Mouse (Mus musculus) embryonic facial prominence, embryonic 14.5 days (tissue): ENCODE measurements around the gene Kcnq4. TPM values are rescaled to one million over a fixed set of nuclear protein-coding genes. Genes with fewer than 3 reads are reported as not detected.

Source experiments
- ATAC-seq: fragments of 200-750 bp; cut with Nextera tagmentation; 2 replicates; pipeline ENCODE4 v1.8.0; 2017; ENCODE audit warnings: low read depth, moderate number of reproducible peaks, moderate TSS enrichment
- DNase-seq: peaks from one replicate; pipeline ENCODE4 v3.0.0-alpha.2; 2015; ENCODE audit warnings: low spot score
- H3K27ac ChIP-seq: fragments of 300-500 bp; sonication (generic); replicated peaks from 2 replicates; pipeline ENCODE4 v1.5.1; 2014; ENCODE audit warnings: low read depth, mild to moderate bottlenecking, low read length, moderate library complexity
- H3K27me3 ChIP-seq: fragments of 300-500 bp; sonication (generic); replicated peaks from 2 replicates; pipeline ENCODE4 v1.6.1; 2014; ENCODE audit warnings: low read length; ENCODE audit not compliant: control insufficient read depth, insufficient read depth
- H3K36me3 ChIP-seq: fragments of 300-500 bp; sonication (generic); 2 replicates; pipeline ENCODE4 v1.6.1; 2014; ENCODE audit warnings: low read length, mixed read lengths; ENCODE audit not compliant: control insufficient read depth, insufficient read depth
- H3K4me1 ChIP-seq: fragments of 300-500 bp; sonication (generic); 2 replicates; pipeline ENCODE4 v1.6.1; 2014; ENCODE audit warnings: antibody characterized with exemption, low read length; ENCODE audit not compliant: control insufficient read depth, insufficient read depth
- H3K4me2 ChIP-seq: fragments of 300-500 bp; sonication (generic); 2 replicates; pipeline ENCODE4 v1.6.1; 2014; ENCODE audit warnings: low read depth, mild to moderate bottlenecking, low read length, moderate library complexity, mixed read lengths
- H3K4me3 ChIP-seq: fragments of 300-500 bp; sonication (generic); 2 replicates; pipeline ENCODE4 v1.5.1; 2014; ENCODE audit warnings: low read depth, mild to moderate bottlenecking, low read length
- H3K9ac ChIP-seq: fragments of 300-500 bp; sonication (generic); 2 replicates; pipeline ENCODE4 v1.6.1; 2014; ENCODE audit warnings: low read depth, mild to moderate bottlenecking, low read length, moderate library complexity, mixed read lengths
- H3K9me3 ChIP-seq: fragments of 300-500 bp; sonication (generic); 2 replicates; pipeline ENCODE4 v1.6.1; 2016; ENCODE audit warnings: low read length; ENCODE audit not compliant: control insufficient read depth
- WGBS: fragments of 180-500 bp; shearing (Covaris S2); extraction: QIAGEN DNeasy Blood & Tissue Kit; methylation state at CpG from one replicate; pipeline ENCODE4 v1.1.7; 2014; 5-methylcytosine and 5-hydroxymethylcytosine counted together
- polyA plus RNA-seq: library from polyadenylated mRNA; unstranded; fragments of >200 nt; fragmentation: Nextera tagmentation; extraction: Ambion mirVana; gene quantifications from 2 replicates; pipeline ENCODE4 v1.2.1, GENCODE M21; 2014

Gene Kcnq4
- polyA plus RNA-seq, 1 experiment from 2014 or later, result 3.2 TPM

- peak; percentile 6; the same call in 1 of the 2 replicates for ATAC-seq
- H3K36me3 ChIP-seq, result no peaks in the 10 kb centered on the region
- H3K4me3 ChIP-seq, result peak overlapping the region; percentile 48
- no peak for DNase-seq
- H3K27me3 ChIP-seq, result peaks cover 6% of the 10 kb centered on the region; the same call in 1 of the 2 replicates
- 27% methylated on average over 6 of the region's 6 CpGs for WGBS
- peak overlapping the region; percentile 60; the same call in 1 of the 2 replicates for H3K9ac ChIP-seq
- no peaks in the 10 kb centered on the region for H3K9me3 ChIP-seq
- H3K4me1 ChIP-seq, result peaks cover 14% of the 10 kb centered on the region
- H3K4me2 ChIP-seq, result peak overlapping the region; percentile 95
- H3K27ac ChIP-seq, result no peak overlapping the region
These were observed 17.8 kb downstream of the Kcnq4 start for GRCm38 (mm10) chr4:120730574-120730973.

- Histone ChIP-seq H3K27ac (no peak overlapping the region), H3K36me3 (no peaks in the 10 kb centered on the region), H3K4me1 (peaks cover 14% of the 10 kb centered on the region), H3K4me3 (no peak overlapping the region), H3K27me3 (peaks cover 6% of the 10 kb centered on the region; the same call in 1 of the 2 replicates), H3K9ac (no peak overlapping the region), H3K4me2 (no peak overlapping the region), H3K9me3 (no peaks in the 10 kb centered on the region)
- ATAC-seq (no peak), DNase-seq (no peak)
- WGBS, result 46% methylated on average over 6 of the region's 6 CpGs
These were observed 18.3 kb downstream of the Kcnq4 start for GRCm38 (mm10) chr4:120730146-120730545.

- no peak for ATAC-seq
- H3K4me1 ChIP-seq, result peaks cover 14% of the 10 kb centered on the region
- no peak overlapping the region for H3K9ac ChIP-seq
- peaks cover 6% of the 10 kb centered on the region; the same call in 1 of the 2 replicates for H3K27me3 ChIP-seq
- H3K4me3 ChIP-seq, result no peak overlapping the region
- H3K9me3 ChIP-seq, result no peaks in the 10 kb centered on the region
- DNase-seq, result no peak
- H3K27ac ChIP-seq, result no peak overlapping the region
- H3K36me3 ChIP-seq, result no peaks in the 10 kb centered on the region
- WGBS, result 31% methylated on average over 6 of the region's 6 CpGs
- H3K4me2 ChIP-seq, result no peak overlapping the region
These were observed 19.0 kb downstream of the Kcnq4 start for GRCm38 (mm10) chr4:120729441-120729840.

- peaks cover 6% of the 10 kb centered on the region; the same call in 1 of the 2 replicates for H3K27me3 ChIP-seq
- H3K27ac ChIP-seq, result no peak overlapping the region
- 72% methylated on average over 11 of the region's 11 CpGs for WGBS
- H3K4me2 ChIP-seq, result no peak overlapping the region
- no peak overlapping the region for H3K9ac ChIP-seq
- ATAC-seq (no peak), DNase-seq (no peak)
- H3K4me3 ChIP-seq, result no peak overlapping the region
- no peaks in the 10 kb centered on the region for H3K9me3 ChIP-seq
- no peaks in the 10 kb centered on the region for H3K36me3 ChIP-seq
- H3K4me1 ChIP-seq, result peaks cover 14% of the 10 kb centered on the region
These were observed 20.6 kb downstream of the Kcnq4 start for GRCm38 (mm10) chr4:120727842-120728241.

GRCm38 (mm10) chr4:120726174-120726573 is 22.2 kb downstream of the Kcnq4 start:
- ATAC-seq (no peak), DNase-seq (no peak)
- 44% methylated on average over 4 of the region's 4 CpGs for WGBS
- Histone ChIP-seq H3K4me2 (no peak overlapping the region), H3K27me3 (no peaks in the 10 kb centered on the region), H3K4me1 (peaks cover 9% of the 10 kb centered on the region), H3K27ac (no peak overlapping the region), H3K9ac (no peak overlapping the region), H3K9me3 (no peaks in the 10 kb centered on the region), H3K4me3 (no peak overlapping the region), H3K36me3 (no peaks in the 10 kb centered on the region)

GRCm38 (mm10) chr4:120725516-120726090 is 22.8 kb downstream of the Kcnq4 start:
- ATAC-seq (no peak), DNase-seq (no peak)
- 30% methylated on average over 5 of the region's 5 CpGs for WGBS
- H3K27me3 ChIP-seq, result no peaks in the 10 kb centered on the region
- no peak overlapping the region for H3K4me3 ChIP-seq
- H3K27ac ChIP-seq, result no peak overlapping the region
- no peaks in the 10 kb centered on the region for H3K9me3 ChIP-seq
- no peak overlapping the region for H3K9ac ChIP-seq
- H3K36me3 ChIP-seq, result no peaks in the 10 kb centered on the region
- H3K4me1 ChIP-seq, result peaks cover 6% of the 10 kb centered on the region
- no peak overlapping the region for H3K4me2 ChIP-seq

- 62% methylated on average over 2 of the region's 2 CpGs for WGBS
- no peaks in the 10 kb centered on the region for H3K36me3 ChIP-seq
- no peaks in the 10 kb centered on the region for H3K27me3 ChIP-seq
- no peak overlapping the region for H3K9ac ChIP-seq
- H3K4me1 ChIP-seq, result peaks cover 5% of the 10 kb centered on the region
- DNase-seq (no peak), ATAC-seq (0 out of 2 replicates have a peak, but pooled peaks have one; percentile 37)
- H3K9me3 ChIP-seq, result no peaks in the 10 kb centered on the region
- no peak overlapping the region for H3K4me3 ChIP-seq
- H3K4me2 ChIP-seq, result no peak overlapping the region
- no peak overlapping the region for H3K27ac ChIP-seq
These were observed 26.8 kb downstream of the Kcnq4 start for GRCm38 (mm10) chr4:120721574-120721973.

- DNase-seq, result no peak
- no peak for ATAC-seq
- WGBS, result 8% methylated on average over 5 of the region's 5 CpGs
These were observed 29.3 kb downstream of the Kcnq4 start for GRCm38 (mm10) chr4:120719152-120719551.

GRCm38 (mm10) chr4:120717591-120717990 is 30.8 kb downstream of the Kcnq4 start:
- no peak for ATAC-seq
- Histone ChIP-seq H3K4me1 (peaks cover 11% of the 10 kb centered on the region), H3K4me3 (no peak overlapping the region), H3K9ac (no peak overlapping the region), H3K4me2 (no peak overlapping the region), H3K27ac (no peak overlapping the region), H3K36me3 (no peaks in the 10 kb centered on the region), H3K27me3 (no peaks in the 10 kb centered on the region), H3K9me3 (no peaks in the 10 kb centered on the region)
- WGBS, result 73% methylated on average over 8 of the region's 8 CpGs
- DNase-seq, result no peak

More at GRCm38 (mm10) chr4:120719152-120719551, 29.3 kb downstream of the Kcnq4 start:
- Histone ChIP-seq H3K27me3 (no peaks in the 10 kb centered on the region), H3K36me3 (no peaks in the 10 kb centered on the region), H3K9me3 (no peaks in the 10 kb centered on the region), H3K9ac (no peak overlapping the region), H3K4me2 (no peak overlapping the region), H3K27ac (no peak overlapping the region), H3K4me3 (no peak overlapping the region), H3K4me1 (peaks cover 11% of the 10 kb centered on the region)
